Mouse (Mus musculus) ovary, postnatal 14 days (tissue): ENCODE measurements around the gene Cd44.

Experiments used
- DNase-seq: peaks from one replicate; pipeline ENCODE4 v3.0.0; 2022; ENCODE audit warnings: low spot score

Gene Cd44

DNA sequence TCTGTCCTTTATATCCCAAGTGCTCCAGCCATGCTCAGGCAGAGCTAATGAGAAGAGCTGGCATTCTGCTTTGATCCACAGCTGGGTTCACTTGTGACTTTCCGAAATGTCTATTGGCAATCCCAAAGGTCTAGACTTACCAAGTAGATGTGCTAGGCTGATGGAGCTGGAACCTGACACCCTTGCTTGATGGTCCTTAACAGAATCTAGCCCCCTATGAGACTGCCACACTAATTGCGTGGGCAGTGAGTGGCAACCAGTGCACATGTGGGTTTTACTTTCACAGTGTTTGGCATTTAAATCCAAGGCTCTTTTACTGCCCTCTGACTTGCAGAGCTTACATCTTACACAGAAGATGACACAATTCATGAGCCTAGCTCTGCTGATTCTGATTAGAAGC is 29.0 kb downstream of the Cd44 start:
- no peak for DNase-seq

DNA sequence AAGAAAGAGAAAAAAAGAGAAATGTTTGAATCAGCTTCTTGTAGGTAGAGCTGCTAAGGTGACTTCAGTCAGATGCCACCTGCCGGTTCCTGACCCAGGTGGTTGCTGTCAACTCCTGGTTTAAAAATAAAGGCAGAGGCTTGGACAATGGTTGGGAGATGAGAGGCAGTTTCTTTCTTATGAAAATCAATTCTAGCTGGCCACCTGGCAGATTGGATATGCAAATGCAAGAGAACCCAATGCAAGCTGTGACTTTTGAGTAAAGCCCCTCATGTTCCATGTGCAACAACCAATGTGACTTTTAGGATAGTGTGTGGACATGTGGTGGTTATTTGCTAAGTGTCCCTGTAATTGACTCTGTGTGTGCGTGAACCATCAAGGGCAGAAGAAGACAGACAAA is 33.0 kb downstream of the Cd44 start:
- DNase-seq: no peak

DNA sequence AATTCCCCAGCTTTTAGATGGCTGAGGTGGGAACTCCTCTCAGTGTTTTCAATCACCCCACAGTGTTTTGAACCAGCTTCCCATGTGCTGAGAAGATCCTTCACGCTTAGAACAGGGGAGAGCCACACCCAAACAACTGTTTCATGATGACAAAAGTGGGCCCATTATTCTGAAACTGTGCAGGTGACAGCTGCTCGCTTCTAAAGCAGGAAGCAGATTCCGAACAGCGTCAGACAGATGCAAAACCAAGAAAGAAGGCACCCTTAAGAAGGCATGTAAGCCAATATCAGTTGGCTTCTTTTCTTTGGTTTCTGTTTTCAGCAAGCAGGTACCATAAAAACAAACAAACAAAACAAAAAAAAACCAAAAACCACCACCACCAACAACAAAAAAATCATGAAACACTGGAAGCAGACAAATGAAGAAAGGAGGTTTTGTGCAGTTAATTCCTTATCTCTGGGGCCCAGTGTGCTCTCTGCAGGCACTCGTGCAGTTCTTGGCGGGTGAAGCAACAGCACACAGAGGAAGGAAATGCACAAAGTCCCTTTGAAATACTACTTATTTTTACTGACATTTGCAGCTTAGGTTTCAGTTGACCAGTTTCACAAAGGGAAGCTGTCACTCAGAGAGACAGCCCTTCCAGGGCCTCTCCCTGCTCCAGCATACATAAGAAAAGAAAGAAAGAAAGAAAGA is 33.9 kb downstream of the Cd44 start:
- no peak for DNase-seq

DNA sequence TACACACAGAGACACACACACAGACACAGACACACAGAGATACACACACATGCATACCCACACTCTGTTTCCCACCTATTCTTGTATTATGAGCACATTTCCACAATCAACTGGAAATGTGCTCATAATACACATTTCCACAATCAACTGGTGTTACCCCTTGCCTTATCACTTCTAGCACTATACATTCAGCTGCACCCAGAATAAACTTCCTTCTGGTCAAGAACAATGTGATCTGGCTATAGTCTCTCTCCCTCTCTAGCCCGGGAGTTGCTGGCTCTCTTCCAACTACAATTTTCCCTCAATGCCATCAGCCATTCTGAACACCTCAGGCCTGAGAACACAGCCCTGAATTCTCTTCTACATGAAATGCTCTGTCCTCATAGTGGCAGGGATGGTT is 34.9 kb downstream of the Cd44 start:
- DNase-seq: no peak

DNA sequence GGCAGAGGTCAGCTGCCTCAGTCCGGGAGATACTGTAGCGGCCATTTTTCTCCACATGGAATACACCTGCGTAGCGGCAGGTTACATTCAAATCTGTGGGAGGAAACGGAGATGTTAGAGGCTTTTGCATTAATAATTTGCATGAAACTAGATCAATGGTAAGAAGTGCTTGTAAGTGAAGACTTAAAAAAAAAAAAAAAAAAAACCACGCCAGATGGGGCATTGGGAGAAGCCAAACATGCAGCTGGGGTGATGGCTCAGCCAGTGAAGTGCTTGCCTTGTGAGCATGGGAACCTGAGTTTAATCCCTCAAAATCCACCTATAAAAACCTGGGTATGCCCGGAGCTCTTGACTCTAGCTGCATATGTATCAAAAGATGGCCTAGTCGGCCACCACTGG is 36.1 kb downstream of the Cd44 start:
- DNase-seq: no peak

DNA sequence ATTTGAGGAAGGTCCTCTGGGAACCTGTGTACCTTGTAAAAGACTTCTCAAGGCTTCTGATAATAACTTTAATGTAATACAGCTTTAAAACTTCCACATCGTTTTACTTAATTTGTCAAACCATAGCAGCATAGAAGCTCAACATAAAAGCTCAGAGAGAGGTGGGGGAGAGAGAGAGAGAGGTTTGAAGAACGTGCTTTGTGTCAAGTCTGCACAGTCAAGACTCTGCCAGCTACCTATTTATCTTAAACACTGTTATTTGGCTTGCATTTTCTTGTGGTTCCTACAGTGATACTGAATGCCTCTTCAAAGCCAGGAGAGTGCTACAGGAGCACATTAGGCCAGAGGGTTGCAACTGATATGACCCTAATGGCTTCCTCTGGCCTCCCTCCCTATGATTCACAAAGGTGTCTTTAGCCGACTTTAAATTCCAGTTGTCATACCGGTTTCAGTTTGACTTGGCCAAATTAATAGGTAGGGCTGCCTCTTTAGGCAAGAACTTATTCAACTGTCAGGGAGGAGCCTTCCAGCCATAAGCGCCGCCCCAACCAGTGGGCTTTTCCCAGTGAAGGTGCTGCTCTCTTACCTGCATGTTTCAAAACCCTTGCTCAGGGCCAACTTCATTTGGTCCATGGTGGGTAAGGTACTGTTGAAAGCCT is 36.6 kb downstream of the Cd44 start:
- DNase-seq: no peak

DNA sequence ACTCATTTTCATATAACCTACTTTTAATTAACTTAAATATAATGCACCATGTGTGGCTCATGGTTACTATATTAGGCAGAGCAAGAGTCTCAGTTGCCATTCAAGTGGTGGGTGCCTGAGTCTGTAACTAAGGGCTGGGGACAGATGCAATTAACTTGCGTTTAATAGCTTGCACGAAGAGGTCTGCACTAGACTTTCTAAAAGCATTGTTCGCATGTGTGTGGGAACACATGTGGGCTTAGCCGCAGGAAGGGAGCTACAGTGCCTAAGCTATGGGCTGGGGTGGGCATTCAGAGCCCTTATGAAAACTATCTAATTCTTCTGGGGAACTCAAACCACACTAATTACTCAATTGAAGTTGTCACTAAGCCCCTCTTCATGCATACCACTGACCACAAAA is 37.4 kb downstream of the Cd44 start:
- DNase-seq: no peak

DNA sequence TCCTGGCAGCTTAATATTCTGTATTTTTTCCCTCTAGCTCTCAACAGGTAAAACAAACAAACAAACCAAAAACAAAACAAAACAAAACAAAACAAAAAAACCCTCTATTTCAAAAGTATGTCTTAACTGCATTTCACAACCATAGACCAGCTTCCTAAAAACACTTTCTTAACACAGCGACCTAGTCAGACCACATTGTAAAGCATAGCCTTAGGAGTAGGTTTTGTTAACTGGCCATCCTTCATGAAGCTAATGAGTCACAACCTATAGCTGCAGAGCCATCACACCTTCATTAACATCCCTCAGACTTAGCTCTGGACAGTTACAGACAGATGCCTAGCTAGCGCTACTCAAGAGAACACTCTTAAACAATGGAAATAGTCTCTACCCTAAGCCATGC is 37.9 kb downstream of the Cd44 start:
- DNase-seq: no peak

DNA sequence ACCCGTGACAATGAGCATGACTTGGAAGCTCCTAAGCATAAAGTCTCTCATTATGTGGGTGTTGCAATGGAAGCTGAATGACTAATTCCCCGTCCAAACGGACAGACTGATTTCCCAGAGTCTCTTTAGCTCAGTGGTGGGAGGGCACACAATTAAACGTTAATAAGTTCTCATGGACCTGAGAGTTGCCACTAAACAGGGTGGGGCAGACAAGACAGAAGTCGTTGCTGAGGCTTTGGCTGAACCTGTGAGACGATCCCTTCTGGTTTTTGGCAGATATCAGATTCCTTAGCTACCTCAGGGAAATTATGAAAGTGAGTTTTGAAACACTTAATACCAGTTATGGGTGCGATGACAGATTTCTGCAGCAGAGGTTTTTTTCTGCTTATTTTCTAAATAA is 38.8 kb downstream of the Cd44 start:
- DNase-seq: no peak

DNA sequence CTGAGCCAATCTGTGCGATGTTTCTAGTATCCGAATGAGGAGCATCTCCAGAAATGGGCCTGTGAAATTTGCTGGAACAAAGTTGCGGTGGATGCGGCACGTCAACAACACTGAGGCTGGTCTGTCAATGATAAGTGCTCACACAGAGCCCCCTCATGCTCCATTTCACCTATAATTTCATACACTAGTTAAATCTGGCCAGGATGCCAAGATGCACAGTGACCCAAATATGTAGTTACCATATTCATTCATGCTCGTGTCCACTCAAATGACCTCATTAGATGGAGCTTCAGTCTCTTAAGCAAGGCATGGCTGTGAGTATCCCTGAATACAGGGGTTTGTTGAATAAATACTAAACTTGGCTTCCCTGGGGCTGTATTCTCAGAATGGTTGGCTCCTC is 43.2 kb downstream of the Cd44 start:
- DNase-seq: no peak

DNA sequence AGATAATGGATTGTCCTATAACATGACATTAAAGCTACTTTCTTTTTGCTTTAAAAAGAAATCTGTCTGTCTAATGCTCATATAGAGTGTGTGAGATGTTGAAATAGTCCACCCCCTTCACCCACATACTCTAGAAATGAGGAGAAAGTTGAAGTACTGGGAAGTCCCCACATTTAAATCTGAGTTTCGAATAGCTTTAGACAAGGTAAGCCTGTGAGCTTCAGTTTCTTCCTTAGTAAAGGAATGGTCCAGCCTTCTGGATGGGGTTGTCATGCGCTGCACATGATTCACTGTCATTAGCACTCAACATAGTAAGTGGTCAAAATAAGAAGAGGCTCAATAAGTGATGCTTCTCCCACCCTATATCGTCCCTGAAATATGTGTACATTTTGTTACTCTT is 48.2 kb downstream of the Cd44 start:
- no peak for DNase-seq

DNA sequence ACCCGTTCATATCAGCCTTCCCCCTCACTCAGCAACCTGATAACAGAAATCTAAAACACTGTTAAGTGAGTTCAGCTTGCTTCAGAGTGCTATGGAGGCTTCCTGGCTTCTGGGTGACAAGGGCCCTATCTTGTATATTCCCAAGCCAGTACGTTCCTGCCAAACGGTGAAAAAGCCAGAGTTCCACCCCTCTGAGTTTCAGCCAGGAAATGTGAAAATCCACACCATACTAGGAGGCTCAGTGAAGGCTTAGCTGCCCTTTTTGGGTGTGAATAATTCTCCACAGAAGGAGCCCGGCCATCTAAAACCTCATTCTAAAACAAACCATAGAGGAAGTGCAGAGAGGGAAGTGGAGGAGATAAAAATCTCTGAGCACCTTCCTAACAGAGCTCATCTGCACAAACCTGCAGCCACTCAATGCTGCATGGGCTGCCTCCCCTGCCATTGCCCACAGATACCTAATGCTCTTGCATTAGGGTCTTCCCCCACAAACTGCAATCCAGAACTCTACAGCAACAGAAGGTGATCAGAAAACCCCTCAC is 49.5 kb downstream of the Cd44 start:
- DNase-seq: no peak

DNA sequence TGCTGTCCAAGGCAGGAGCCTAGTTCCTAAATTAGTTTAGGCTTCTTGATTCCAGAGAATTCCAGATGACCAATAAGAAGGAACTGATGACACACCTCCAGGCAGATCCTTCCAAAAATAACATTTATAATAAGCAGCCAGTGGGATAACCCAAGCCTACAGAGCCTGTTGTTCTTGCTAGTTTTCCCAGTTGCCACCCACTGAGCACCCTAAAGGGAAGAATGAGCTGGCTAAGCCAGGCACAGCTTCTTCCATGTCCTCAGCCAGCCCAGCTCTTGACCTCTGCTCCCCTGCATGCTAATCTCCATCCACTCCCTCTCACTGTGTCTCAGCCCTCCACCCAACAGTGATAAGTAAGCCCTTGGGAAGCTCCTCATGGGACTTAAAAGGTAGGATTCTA is 51.4 kb downstream of the Cd44 start:
- no peak for DNase-seq

DNA sequence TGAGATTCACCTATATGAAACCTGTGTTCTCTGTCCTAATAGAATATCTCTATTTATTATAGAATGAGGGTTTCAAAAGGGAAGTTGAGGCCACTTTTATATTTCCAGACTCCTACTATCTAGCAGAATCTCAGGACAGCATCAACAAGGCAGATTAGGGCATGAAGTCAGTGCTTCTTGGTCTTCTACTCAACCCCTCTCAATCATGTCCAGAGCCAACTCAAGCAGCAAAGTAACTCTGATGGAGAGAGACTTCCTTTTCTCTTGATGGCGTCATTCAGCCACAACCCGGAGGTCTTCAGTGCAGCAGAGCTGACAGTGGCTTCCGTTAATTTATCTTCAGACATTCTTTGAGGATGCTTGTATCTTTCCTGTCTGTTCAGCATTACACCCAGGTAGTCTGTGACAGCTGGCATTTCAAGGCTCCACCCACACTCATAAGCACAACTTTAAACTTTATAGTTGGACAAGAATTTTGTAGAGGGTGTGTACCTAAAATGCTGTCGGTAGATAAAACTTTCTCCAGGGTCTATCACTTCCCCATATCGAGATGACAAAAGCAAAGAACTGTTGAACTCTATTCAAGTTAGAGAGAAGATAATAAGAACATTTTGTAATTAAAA is 52.5 kb downstream of the Cd44 start:
- DNase-seq: no peak

DNA sequence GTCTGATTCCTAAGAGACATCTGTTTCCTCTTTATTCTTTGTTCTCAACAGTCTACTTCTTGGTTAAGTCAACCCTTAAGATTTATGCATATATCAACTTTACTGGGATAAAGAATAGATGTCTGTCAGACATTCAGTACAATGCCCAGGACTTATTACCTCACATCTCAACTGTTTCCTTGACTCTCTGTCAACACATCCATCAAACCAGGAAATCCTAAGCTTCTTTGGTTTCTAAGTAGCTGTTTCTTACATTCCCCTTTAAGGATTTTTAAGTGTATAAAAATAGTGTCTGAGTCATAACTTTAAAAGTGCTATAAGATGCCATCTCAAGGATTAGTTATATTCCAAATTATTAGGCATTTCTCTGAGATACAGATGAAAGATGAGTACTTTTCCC is 60.2 kb downstream of the Cd44 start:
- DNase-seq: no peak

DNA sequence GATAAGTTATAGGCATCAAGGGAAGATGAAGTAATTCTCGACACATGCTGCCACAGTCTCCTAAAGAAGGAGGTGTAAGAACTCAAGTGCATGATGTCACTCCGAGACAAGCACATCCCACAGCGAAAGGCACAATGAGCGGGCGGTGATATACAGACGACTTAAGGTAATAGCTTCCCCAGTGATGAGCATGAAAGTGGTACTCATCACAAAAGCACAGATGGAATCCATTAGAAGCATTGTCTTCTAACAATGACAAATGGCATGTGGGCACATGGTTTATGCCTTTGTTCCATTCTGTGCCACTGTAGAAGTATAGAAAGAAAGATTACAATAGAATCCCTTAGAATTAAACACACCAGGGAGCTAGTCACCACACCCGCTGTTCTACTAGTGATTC is 63.3 kb downstream of the Cd44 start:
- DNase-seq: no peak

DNA sequence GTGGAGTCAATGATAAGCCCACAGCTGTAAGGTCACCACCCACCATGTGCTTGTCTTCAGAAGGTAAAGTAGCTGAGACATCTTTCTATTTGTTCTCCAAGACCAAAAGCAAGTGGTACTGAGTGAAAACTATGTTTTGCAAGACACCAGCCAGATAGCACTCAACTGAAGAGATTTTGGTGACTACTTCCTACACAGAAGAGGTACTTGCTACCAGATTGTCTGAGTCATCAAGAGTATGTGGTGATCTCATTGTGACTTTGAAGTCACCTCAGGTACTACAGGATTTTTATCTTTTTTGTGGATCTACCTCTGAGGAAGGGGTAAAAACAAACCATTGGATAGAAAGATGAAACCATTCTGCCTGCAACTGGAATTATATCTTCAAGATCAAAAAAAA is 69.9 kb downstream of the Cd44 start:
- DNase-seq: no peak

DNA sequence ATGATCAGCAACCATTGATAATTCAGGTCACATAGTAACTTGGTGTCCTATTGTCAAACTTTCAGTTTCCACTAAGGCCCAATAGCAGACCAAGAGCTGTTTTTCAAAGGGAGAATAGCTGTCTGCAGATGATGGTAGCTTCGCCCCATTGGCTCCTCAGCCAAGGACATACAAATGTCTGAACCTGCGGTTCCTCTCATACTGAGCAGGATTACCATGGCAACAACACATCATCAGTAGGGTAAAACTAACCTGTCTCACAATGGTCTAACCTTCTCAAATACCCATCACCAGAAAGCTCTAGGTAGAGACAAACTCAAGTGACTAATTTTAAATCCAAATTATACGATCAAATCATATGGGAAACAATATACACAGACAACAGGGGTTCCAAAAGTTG is 72.3 kb downstream of the Cd44 start:
- peak; percentile 84 for DNase-seq

DNA sequence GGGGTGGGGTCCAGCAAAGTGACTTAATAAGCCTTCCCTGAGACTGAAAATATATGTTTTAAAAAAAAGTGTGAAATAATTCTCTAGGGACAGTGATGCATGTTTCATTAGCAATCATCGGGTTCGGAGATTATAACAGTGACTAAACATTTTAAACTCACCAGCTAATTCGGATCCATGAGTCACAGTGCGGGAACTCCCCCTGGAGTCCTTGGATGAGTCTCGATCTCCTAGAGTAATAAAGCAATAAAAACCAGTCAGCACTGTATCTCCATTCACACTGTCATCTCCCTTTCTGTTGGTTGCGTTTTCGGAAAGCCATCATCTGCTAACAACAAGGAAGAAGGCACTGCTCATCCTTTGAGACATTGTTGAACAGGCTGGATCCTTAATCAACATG is 73.1 kb downstream of the Cd44 start:
- no peak for DNase-seq

DNA sequence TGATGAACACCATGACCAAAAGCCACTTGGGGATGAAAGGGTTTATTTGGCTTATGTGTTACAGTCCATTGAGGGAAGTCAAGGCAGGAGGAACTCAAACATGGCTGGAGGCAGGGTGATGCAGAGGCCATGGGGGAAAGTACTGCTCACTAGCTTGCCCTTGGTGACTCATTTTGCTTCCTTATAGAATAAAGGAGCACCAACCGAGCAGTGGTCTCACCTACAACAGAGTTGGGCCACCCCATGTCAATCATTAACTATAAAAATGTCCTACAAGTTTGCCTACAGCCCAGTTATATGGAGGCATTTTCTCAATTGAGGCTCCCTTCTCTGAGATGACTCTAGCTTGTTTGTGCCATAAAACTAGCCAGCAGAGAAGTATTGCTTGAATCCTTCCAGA is 73.6 kb downstream of the Cd44 start:
- DNase-seq: no peak

DNA sequence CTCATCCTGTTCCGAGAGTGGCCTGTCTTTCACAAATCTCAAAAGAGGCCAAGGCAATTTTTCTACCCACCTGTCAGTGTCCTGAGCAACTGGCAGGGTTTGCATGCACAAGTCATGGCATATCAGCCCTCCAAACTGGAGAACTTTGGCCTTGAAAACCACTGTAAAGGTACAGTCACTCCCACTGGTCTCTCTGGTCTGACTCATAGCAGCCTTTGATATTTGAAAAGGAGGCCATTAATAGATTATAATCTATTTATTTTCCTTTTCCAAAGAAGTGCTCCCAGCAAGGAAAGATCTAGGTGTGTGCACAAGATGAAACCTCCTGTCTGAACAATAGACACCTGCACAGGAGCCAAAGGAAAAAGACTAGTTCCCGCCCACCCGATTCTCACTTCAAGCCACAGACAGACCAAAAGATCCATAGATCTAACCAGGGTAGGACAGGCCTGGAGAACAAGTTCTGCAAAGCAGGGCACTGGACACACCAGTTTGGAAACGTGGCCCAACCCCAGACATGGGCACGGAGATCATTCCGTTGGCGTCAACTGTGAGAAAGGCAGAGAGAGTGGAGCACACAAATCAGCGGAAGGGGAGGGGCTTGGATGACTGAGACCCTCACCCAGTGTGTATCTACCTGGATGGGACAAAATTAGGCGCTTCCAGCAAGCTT is 75.4 kb downstream of the Cd44 start:
- DNase-seq: no peak

DNA sequence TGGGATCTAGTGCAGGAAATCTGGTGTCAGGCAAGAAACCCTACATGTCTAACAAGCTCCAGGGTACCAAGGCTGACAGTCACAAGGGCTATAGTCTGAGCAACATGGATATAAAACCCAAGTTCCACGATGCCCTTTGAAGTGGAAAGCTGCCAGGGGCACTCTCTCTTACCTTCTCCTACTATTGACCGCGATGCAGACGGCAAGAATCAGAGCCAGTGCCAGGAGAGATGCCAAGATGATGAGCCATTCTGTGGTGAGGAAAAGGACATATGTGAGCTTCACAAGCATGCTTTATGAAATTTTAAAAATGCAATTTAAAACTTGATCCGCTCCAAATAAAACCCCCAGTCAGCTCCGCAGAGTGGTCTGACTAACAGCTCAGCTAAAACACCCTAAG is 79.4 kb downstream of the Cd44 start:
- no peak for DNase-seq

DNA sequence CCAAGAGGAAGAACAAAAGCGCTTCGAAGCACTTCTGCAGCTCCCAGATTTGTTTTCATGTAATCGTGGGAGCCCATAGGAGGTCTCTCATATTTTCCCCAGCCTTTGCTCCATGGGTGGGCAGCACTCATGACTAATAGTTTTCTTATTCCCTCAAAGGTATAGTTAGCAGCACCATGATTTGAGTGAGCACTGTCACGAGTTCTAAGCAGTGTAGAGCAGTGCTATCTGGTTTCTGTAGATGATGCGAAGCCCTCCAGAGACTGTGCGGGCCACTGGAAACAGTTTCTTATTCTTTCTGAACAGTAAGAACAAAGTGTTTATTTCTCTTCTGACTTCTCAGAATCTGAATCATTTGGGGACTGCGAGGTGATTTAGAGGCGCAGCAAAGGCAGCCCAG is 80.7 kb downstream of the Cd44 start:
- DNase-seq: no peak
